Mouse (Mus musculus) spleen, adult 2 months (tissue): ENCODE measurements around the gene Ankrd27. TPM values are rescaled to one million over a fixed set of nuclear protein-coding genes. Genes with fewer than 3 reads are reported as not detected.

Experiments used
- DNase-seq, 2 experiments: peaks; one replicate each; pipeline versions ENCODE4 v3.0.0 to v3.0.0-alpha.2; 2012 to 2021; ENCODE audit warnings: low spot score in 2 of 2, low read depth in 1 of 2
- H3K27ac ChIP-seq: fragments of 200-500 bp; 2 replicates; pipeline ENCODE4 v1.5.1; 2012; ENCODE audit warnings: low read length, inconsistent platforms; ENCODE audit not compliant: insufficient read depth
- H3K27me3 ChIP-seq: fragments of 200-500 bp; 2 replicates; pipeline ENCODE4 v1.6.1; 2012; ENCODE audit warnings: mild to moderate bottlenecking, moderate library complexity, low read length, inconsistent platforms; ENCODE audit not compliant: control insufficient read depth, insufficient read depth
- H3K36me3 ChIP-seq: fragments of 200-500 bp; 2 replicates; pipeline ENCODE4 v1.6.1; 2012; ENCODE audit warnings: mild to moderate bottlenecking, low read length, inconsistent platforms; ENCODE audit not compliant: control insufficient read depth, insufficient read depth
- H3K4me1 ChIP-seq: fragments of 200-500 bp; 2 replicates; pipeline ENCODE4 v1.6.1; 2011; ENCODE audit warnings: inconsistent platforms; ENCODE audit not compliant: control insufficient read depth, insufficient read depth, insufficient read length
- H3K4me3 ChIP-seq: fragments of 200-500 bp; 2 replicates; pipeline ENCODE4 v1.5.1; 2011; ENCODE audit warnings: mild to moderate bottlenecking, inconsistent platforms; ENCODE audit not compliant: insufficient read depth, insufficient read length; ENCODE audit errors: extremely low read depth
- CTCF ChIP-seq: fragments of 200-500 bp; IDR thresholded peaks from 2 replicates; pipeline ENCODE4 v1.5.1; 2011; ENCODE audit warnings: mild to moderate bottlenecking, inconsistent platforms; ENCODE audit not compliant: insufficient read depth, insufficient read length, insufficient replicate concordance; ENCODE audit errors: extremely low read depth
- POLR2A ChIP-seq: fragments of 200-500 bp; IDR thresholded peaks from 2 replicates; pipeline ENCODE4 v1.6.1; 2011; ENCODE audit warnings: low read depth, low read length, inconsistent platforms
- WGBS: fragments of 180-500 bp; shearing (Covaris S2); methylation state at CpG from one replicate; pipeline ENCODE4 v1.1.7; 2018; 5-methylcytosine and 5-hydroxymethylcytosine counted together
- polyA plus RNA-seq: library from polyadenylated mRNA; depleted of rRNA; stranded (reverse); fragments of >200 nt; gene quantifications from 2 replicates; pipeline ENCODE4 v1.2.3, GENCODE M21; 2012

The Ankrd27 gene
- polyA plus RNA-seq, 1 experiment: 17.5 TPM

- peaks cover 5% of the 10 kb centered on the region for H3K27me3 ChIP-seq
- DNase-seq: no peak
- TF ChIP-seq CTCF (no peak), POLR2A (no peak)
- 81% methylated on average over 5 of the region's 5 CpGs for WGBS
- H3K4me3 ChIP-seq: no peak overlapping the region
- no peaks in the 10 kb centered on the region for H3K36me3 ChIP-seq
- H3K27ac ChIP-seq: no peak overlapping the region
- H3K4me1 ChIP-seq: peaks cover 3% of the 10 kb centered on the region; the same call in 1 of the 2 replicates
These were observed 1.7 kb downstream of the Ankrd27 start for GRCm38 (mm10) chr7:35587728-35588127.

DNA sequence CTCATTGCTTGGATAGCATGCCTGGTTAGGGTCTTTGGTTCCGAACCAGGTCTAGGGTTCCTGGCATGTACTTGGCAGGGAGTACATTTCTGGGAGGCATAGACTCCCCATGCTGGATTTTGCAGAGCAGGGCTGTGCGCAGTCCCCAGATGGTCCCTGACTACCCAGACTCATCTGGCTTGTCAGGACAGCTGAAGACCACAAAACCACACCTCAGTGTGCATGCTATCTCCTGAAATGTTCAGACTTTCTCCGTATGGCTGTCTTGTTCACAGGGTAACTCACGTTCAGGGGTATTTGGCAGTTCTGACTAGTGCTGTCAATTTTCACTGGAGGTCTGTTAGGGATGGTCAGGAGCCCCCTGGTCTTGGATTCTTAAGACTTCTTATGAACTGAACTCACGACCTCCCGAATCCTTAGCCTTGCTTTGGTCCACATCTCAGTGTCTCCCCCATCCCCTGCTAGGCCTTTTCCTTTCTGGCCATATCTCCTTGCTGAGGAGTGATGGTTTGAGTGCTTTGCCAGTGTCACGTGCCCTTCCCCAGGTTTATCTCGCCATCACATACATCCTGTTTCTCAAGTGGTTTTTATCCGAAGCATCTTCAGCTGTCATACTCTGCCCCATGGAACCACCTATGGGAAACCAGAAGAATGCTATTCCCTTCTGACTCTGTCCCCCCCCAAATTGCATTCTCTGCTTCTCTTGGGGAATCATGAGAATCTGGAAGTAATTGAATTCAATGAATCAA is 2.8 kb downstream of the Ankrd27 start:
- TF ChIP-seq POLR2A (no peak), CTCF (no peak)
- Histone ChIP-seq H3K27me3 (peaks cover 5% of the 10 kb centered on the region), H3K27ac (no peak overlapping the region), H3K4me1 (peaks cover 3% of the 10 kb centered on the region; the same call in 1 of the 2 replicates), H3K36me3 (0 out of 2 replicates have a peak, but pooled peaks cover 5% of the 10 kb centered on the region), H3K4me3 (no peak overlapping the region)
- DNase-seq: no peak
- 32% methylated on average over 9 of the region's 9 CpGs for WGBS

DNA sequence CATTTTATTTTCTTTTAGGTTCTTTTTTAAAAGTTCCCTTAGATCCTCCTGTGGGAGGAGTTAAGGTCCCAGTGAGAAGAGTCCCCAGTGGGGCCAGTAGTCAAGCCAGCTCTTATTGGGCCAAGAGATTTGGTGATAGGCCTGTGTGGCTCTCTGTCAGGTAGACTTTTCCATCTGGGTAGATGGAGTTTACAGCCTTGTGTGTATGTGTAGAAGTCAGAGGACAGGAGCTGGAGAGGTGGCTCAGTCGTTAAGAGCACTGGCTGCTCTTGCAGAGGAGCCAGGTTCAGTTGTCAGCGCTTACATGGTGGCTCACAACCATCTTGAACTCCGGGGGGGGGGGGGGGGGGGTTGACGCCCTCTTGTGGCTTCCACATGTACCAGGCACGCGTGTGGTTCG is 3.4 kb downstream of the Ankrd27 start:
- Histone ChIP-seq H3K4me1 (peaks cover under 1% of the 10 kb centered on the region; the same call in 1 of the 2 replicates), H3K36me3 (peaks cover 5% of the 10 kb centered on the region; the same call in 1 of the 2 replicates), H3K4me3 (no peak overlapping the region), H3K27me3 (peaks cover 5% of the 10 kb centered on the region; the same call in 1 of the 2 replicates), H3K27ac (no peak overlapping the region)
- no peak for DNase-seq
- WGBS: 66% methylated on average over 7 of the region's 7 CpGs
- TF ChIP-seq POLR2A (no peak), CTCF (no peak)

- Histone ChIP-seq H3K4me1 (no peaks in the 10 kb centered on the region), H3K36me3 (peaks cover 5% of the 10 kb centered on the region; the same call in 1 of the 2 replicates), H3K4me3 (no peak overlapping the region), H3K27ac (no peak overlapping the region), H3K27me3 (no peaks in the 10 kb centered on the region)
- 96% methylated on average over 10 of the region's 10 CpGs for WGBS
- DNase-seq: no peak
- TF ChIP-seq POLR2A (no peak), CTCF (no peak)
These were observed 4.7 kb downstream of the Ankrd27 start for GRCm38 (mm10) chr7:35590731-35591191.

GRCm38 (mm10) chr7:35594311-35594710 is 8.3 kb downstream of the Ankrd27 start:
- DNase-seq: no peak
- Histone ChIP-seq H3K27ac (no peak overlapping the region), H3K4me3 (no peak overlapping the region), H3K4me1 (no peaks in the 10 kb centered on the region), H3K36me3 (peaks cover 5% of the 10 kb centered on the region; the same call in 1 of the 2 replicates), H3K27me3 (no peaks in the 10 kb centered on the region)
- TF ChIP-seq POLR2A (no peak), CTCF (no peak)
- WGBS: 91% methylated on average over 5 of the region's 5 CpGs

DNA sequence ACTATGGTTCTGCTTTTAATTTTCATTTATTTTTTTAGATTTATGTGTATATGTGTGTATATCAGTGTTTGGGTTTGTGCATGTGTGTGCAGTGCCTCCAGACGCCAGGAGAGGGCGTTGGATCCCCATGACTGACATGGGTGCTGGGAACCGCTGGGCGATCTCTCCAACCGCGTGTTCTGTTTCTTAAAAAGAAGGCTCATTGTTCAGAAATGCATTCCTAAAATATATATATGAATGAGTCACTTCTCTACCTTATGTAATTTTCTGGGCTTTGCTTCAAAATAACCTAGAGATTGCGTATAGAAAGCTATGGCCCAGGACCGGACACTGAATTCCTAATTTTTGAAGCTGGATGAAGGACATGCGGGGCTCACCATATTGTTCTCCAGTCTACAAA is 13.4 kb downstream of the Ankrd27 start:
- no peaks in the 10 kb centered on the region for H3K4me1 ChIP-seq
- no peak for DNase-seq
- TF ChIP-seq POLR2A (no peak), CTCF (no peak)
- WGBS: 94% methylated on average over 9 of the region's 9 CpGs
- H3K27ac ChIP-seq: no peak overlapping the region
- no peaks in the 10 kb centered on the region for H3K27me3 ChIP-seq
- no peak overlapping the region for H3K4me3 ChIP-seq
- peaks cover 2% of the 10 kb centered on the region; the same call in 1 of the 2 replicates for H3K36me3 ChIP-seq

GRCm38 (mm10) chr7:35600031-35600430 is 14.0 kb downstream of the Ankrd27 start:
- peaks cover 2% of the 10 kb centered on the region; the same call in 1 of the 2 replicates for H3K36me3 ChIP-seq
- H3K27me3 ChIP-seq: no peaks in the 10 kb centered on the region
- TF ChIP-seq CTCF (no peak), POLR2A (no peak)
- no peak overlapping the region for H3K4me3 ChIP-seq
- WGBS: 89% methylated on average over 10 of the region's 10 CpGs
- no peaks in the 10 kb centered on the region for H3K4me1 ChIP-seq
- no peak for DNase-seq
- no peak overlapping the region for H3K27ac ChIP-seq
